Mouse (Mus musculus) CH12.LX (cell line): Measurements from ENCODE around the gene Tarbp1. TPM values are rescaled to one million over a fixed set of nuclear protein-coding genes. Genes with fewer than 3 reads are reported as not detected.

Experiments used
- DNase-seq: peaks from one replicate; pipeline ENCODE4 v3.0.0-alpha.2; 2013; ENCODE audit errors: extremely low read depth
- H3K27ac ChIP-seq: 2 replicates; pipeline ENCODE4 v1.5.1; 2012; ENCODE audit warnings: low read depth, mild to moderate bottlenecking, control low read depth, moderate library complexity; ENCODE audit not compliant: insufficient read depth
- H3K27me3 ChIP-seq: replicated peaks from 2 replicates; pipeline ENCODE3; 2012; ENCODE audit warnings: inconsistent platforms
- H3K36me3 ChIP-seq, 2 experiments: replicated peaks in 1 of 2; 2 replicates each; pipeline versions ENCODE3 to v1.6.1; 2012; ENCODE audit warnings: inconsistent platforms in 1 of 2, low read length in 1 of 2, mild to moderate bottlenecking in 1 of 2, mixed read lengths in 1 of 2, moderate library complexity in 1 of 2; ENCODE audit not compliant: control insufficient read depth in 1 of 2, insufficient read depth in 1 of 2
- H3K4me1 ChIP-seq, 2 experiments: 2 replicates each; pipeline ENCODE4 v1.6.1; 2012; ENCODE audit warnings: inconsistent platforms in 1 of 2, moderate library complexity in 1 of 2; ENCODE audit not compliant: insufficient read depth in 2 of 2, control insufficient read depth in 1 of 2
- H3K4me2 ChIP-seq: 2 replicates; pipeline ENCODE4 v1.6.1; 2012; ENCODE audit warnings: low read depth, mild to moderate bottlenecking, control low read depth; ENCODE audit not compliant: poor library complexity, insufficient read depth, severe bottlenecking
- H3K4me3 ChIP-seq, 3 experiments: fragments of 150-350 bp in 1 of 3; sonication (generic) in 1 of 3; replicated peaks in 1 of 3; 2 replicates each; pipeline versions ENCODE3 to v1.5.1; 2011 to 2012; ENCODE audit warnings: low read depth in 2 of 3, low read length in 2 of 3, mild to moderate bottlenecking in 2 of 3, moderate library complexity in 2 of 3, control low read depth in 1 of 3, improper control_type of control experiment in 1 of 3, inconsistent platforms in 1 of 3, mixed read lengths in 1 of 3; ENCODE audit not compliant: poor library complexity in 1 of 3
- H3K79me2 ChIP-seq: replicated peaks from 2 replicates; pipeline ENCODE4 v1.6.1; 2012; ENCODE audit warnings: mild to moderate bottlenecking, moderate library complexity; ENCODE audit not compliant: control insufficient read depth, poor library complexity, insufficient read depth, severe bottlenecking; ENCODE audit errors: extremely low read depth
- H3K9ac ChIP-seq: 2 replicates; pipeline ENCODE4 v1.6.1; 2012; ENCODE audit warnings: low read depth, mild to moderate bottlenecking, control low read depth, moderate library complexity; ENCODE audit not compliant: insufficient read depth
- H3K9me3 ChIP-seq: replicated peaks from 2 replicates; pipeline ENCODE3; 2012; ENCODE audit warnings: low read length, inconsistent platforms, mixed read lengths
- BHLHE40 ChIP-seq: IDR thresholded peaks from 2 replicates; pipeline ENCODE4 v1.6.1; 2011; ENCODE audit warnings: mild to moderate bottlenecking, low read depth, low read length, improper control_type of control experiment
- CTCF ChIP-seq, 2 experiments: IDR thresholded peaks in 1 of 2; conservative IDR thresholded peaks in 1 of 2; 2 replicates each; pipeline ENCODE4 v1.5.1; 2011 to 2012; ENCODE audit warnings: low read depth in 2 of 2, low read length in 2 of 2, improper control_type of control experiment in 1 of 2, inconsistent platforms in 1 of 2, mild to moderate bottlenecking in 1 of 2, moderate library complexity in 1 of 2
- E2F4 ChIP-seq: IDR thresholded peaks from 2 replicates; pipeline ENCODE4 v1.6.1; 2011; ENCODE audit warnings: low read depth, low read length, improper control_type of control experiment; ENCODE audit not compliant: insufficient replicate concordance
- ELF1 ChIP-seq: IDR thresholded peaks from 2 replicates; pipeline ENCODE4 v1.6.1; 2014; ENCODE audit warnings: low read depth, mild to moderate bottlenecking, inconsistent platforms, low read length, improper control_type of control experiment
- EP300 ChIP-seq: IDR thresholded peaks from 2 replicates; pipeline ENCODE4 v1.6.1; 2011; ENCODE audit warnings: low read length, improper control_type of control experiment
- GABPA ChIP-seq: IDR thresholded peaks from 2 replicates; pipeline ENCODE4 v1.6.1; 2012; ENCODE audit warnings: low read depth, low read length, improper control_type of control experiment, inconsistent platforms; ENCODE audit not compliant: insufficient replicate concordance
- IRF4 ChIP-seq: IDR thresholded peaks from 2 replicates; pipeline ENCODE4 v1.6.1; 2014; ENCODE audit warnings: low read depth, mild to moderate bottlenecking, inconsistent platforms, low read length, improper control_type of control experiment
- JUN ChIP-seq: IDR thresholded peaks from 2 replicates; pipeline ENCODE4 v1.6.1; 2011; ENCODE audit warnings: low read depth, mild to moderate bottlenecking, low read length, improper control_type of control experiment, moderate library complexity; ENCODE audit not compliant: insufficient read depth
- JUND ChIP-seq: conservative IDR thresholded peaks from 2 replicates; pipeline ENCODE4 v1.6.1; 2011; ENCODE audit warnings: low read depth, low read length, improper control_type of control experiment
- KAT2A ChIP-seq: IDR thresholded peaks from 2 replicates; pipeline ENCODE4 v1.6.1; 2012; ENCODE audit warnings: low read length, improper control_type of control experiment, inconsistent platforms; ENCODE audit not compliant: insufficient replicate concordance
- MAFK ChIP-seq: IDR thresholded peaks from 2 replicates; pipeline ENCODE4 v1.6.1; 2011; ENCODE audit warnings: low read length, improper control_type of control experiment; ENCODE audit not compliant: insufficient replicate concordance
- MAX ChIP-seq: IDR thresholded peaks from 2 replicates; pipeline ENCODE4 v1.6.1; 2011; ENCODE audit warnings: low read length, improper control_type of control experiment
- MAZ ChIP-seq: IDR thresholded peaks from 2 replicates; pipeline ENCODE4 v1.6.1; 2012; ENCODE audit warnings: low read depth, mild to moderate bottlenecking, inconsistent platforms, low read length, improper control_type of control experiment, moderate library complexity
- MEF2A ChIP-seq: IDR thresholded peaks from 2 replicates; pipeline ENCODE4 v1.6.1; 2014; ENCODE audit warnings: low read depth, mild to moderate bottlenecking, inconsistent platforms, low read length, improper control_type of control experiment, borderline replicate concordance
- MXI1 ChIP-seq: IDR thresholded peaks from 2 replicates; pipeline ENCODE4 v1.6.1; 2011; ENCODE audit warnings: mild to moderate bottlenecking, low read depth, low read length, improper control_type of control experiment
- MYC ChIP-seq: IDR thresholded peaks from 2 replicates; pipeline ENCODE4 v1.6.1; 2011; ENCODE audit warnings: low read depth, mild to moderate bottlenecking, improper control_type of control experiment, low read length
- NRF1 ChIP-seq: IDR thresholded peaks from 2 replicates; pipeline ENCODE4 v1.6.1; 2014; ENCODE audit warnings: low read depth, mild to moderate bottlenecking, inconsistent platforms, low read length, improper control_type of control experiment, moderate library complexity
- PAX5 ChIP-seq: IDR thresholded peaks from 2 replicates; pipeline ENCODE4 v1.6.1; 2012; ENCODE audit warnings: low read length, inconsistent platforms, mixed read lengths
- POLR2AphosphoS2 ChIP-seq: IDR thresholded peaks from 2 replicates; pipeline ENCODE4 v1.6.1; 2011; ENCODE audit warnings: low read depth, low read length, improper control_type of control experiment
- RAD21 ChIP-seq: IDR thresholded peaks from 2 replicates; pipeline ENCODE4 v1.6.1; 2011; ENCODE audit warnings: low read depth, mild to moderate bottlenecking, low read length, improper control_type of control experiment, moderate library complexity
- RCOR1 ChIP-seq: conservative IDR thresholded peaks from 2 replicates; pipeline ENCODE4 v1.6.1; 2012; ENCODE audit warnings: low read depth, mild to moderate bottlenecking, inconsistent platforms, low read length, improper control_type of control experiment
- SIN3A ChIP-seq: IDR thresholded peaks from 2 replicates; pipeline ENCODE4 v1.6.1; 2012; ENCODE audit warnings: low read length, improper control_type of control experiment, inconsistent platforms
- SMC3 ChIP-seq: IDR thresholded peaks from 2 replicates; pipeline ENCODE4 v1.6.1; 2011; ENCODE audit warnings: low read depth, low read length, improper control_type of control experiment
- TBP ChIP-seq: conservative IDR thresholded peaks from 2 replicates; pipeline ENCODE4 v1.6.1; 2011; ENCODE audit warnings: low read depth, low read length, improper control_type of control experiment
- TCF12 ChIP-seq: IDR thresholded peaks from 2 replicates; pipeline ENCODE4 v1.6.1; 2014; ENCODE audit warnings: low read depth, mild to moderate bottlenecking, inconsistent platforms, low read length, improper control_type of control experiment
- UBTF ChIP-seq: IDR thresholded peaks from 2 replicates; pipeline ENCODE4 v1.6.1; 2012; ENCODE audit warnings: low read depth, mild to moderate bottlenecking, inconsistent platforms, low read length, improper control_type of control experiment, moderate library complexity
- ZC3H11A ChIP-seq: IDR thresholded peaks from 2 replicates; pipeline ENCODE4 v1.6.1; 2012; ENCODE audit warnings: low read depth, mild to moderate bottlenecking, inconsistent platforms, low read length, improper control_type of control experiment
- ZMIZ1 ChIP-seq: IDR thresholded peaks from 2 replicates; pipeline ENCODE4 v1.6.1; 2012; ENCODE audit warnings: low read depth, mild to moderate bottlenecking, inconsistent platforms, low read length, improper control_type of control experiment
- ZNF384 ChIP-seq: IDR thresholded peaks from 2 replicates; pipeline ENCODE4 v1.6.1; 2012; ENCODE audit warnings: low read depth, low read length, improper control_type of control experiment, inconsistent platforms
- dilution Hi-C: fragments of 300-500 bp; cut with MboI; formaldehyde crosslinking; loops from 2 replicates; pipeline ENCODE4 v1.14.3; 2020; ENCODE audit warnings: low sequenced_read_pairs; ENCODE audit not compliant: extremely low pct_unique_long_range_greater_than_20kb, extremely low pct_ligation_motif_present
- in situ Hi-C: fragments of 300-500 bp; cut with MboI; formaldehyde crosslinking; loops from 3 replicates; pipeline ENCODE4 v1.14.3; 2019; ENCODE audit warnings: low sequenced_read_pairs, low pct_ligation_motif_present, low pct_unique_long_range_greater_than_20kb, mixed read lengths
- polyA plus RNA-seq: library from polyadenylated mRNA; unstranded; fragments of >175 nt; gene quantifications from 2 replicates; pipeline ENCODE4 v1.2.1, GENCODE M21; 2012; ENCODE audit warnings: low read depth; ENCODE audit not compliant: insufficient read length
- total RNA-seq, 2 experiments: library from RNA; depleted of rRNA; stranded (reverse); fragments of 300-350 nt in 1 of 2; fragments of >200 nt in 1 of 2; gene quantifications; 2 replicates each; pipeline ENCODE4 v1.2.3; 2012 to 2014

Gene Tarbp1
- total and polyA plus RNA-seq, 3 experiments: 10.3 to 10.7 (median 10.4) TPM

DNA sequence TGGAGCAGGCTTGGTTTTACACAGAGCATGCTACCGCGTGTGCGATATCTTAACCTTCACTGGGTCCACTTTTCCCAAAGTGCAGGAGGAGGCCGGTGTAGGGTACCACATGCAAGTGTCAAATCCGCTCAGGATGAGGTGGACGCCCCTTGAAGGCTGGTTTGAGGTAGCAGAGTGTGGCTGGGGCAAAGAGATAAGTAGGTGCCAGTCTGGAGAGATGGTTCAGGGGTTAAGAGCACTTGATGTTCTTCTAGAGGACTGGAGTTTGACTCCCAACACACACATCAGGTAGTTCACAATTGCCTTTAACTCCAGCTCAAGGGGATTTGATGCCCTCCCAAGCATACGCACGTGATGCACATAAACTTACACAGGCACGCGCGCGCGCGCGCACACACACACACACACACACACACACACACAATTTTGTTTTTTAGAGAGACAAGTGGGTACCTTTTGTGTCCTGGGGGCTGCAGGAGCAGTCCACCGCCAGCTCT is 1.0 kb downstream of the Tarbp1 start:
- peak overlapping the region; percentile 78 to 95 (median 95) for H3K4me3 ChIP-seq
- peaks cover 0 to 17% of the 10 kb centered on the region in 2 experiments; a peak in 3 of 4 replicates for H3K4me1 ChIP-seq
- no peak for DNase-seq
- in situ Hi-C loops: loop anchor here (10.0 kb wide), 1 partner anchor 209 kb away; no protein-coding TSS in a partner anchor
- H3K27me3 ChIP-seq: peaks cover 3% of the 10 kb centered on the region
- H3K79me2 ChIP-seq: peaks cover 21% of the 10 kb centered on the region
- H3K4me2 ChIP-seq: peak overlapping the region; percentile 97
- no peaks in the 10 kb centered on the region for H3K9me3 ChIP-seq
- dilution Hi-C loops: no loop called here
- peak overlapping the region; percentile 49; the same call in 1 of the 2 replicates for H3K9ac ChIP-seq
- peaks cover 13 to 23% of the 10 kb centered on the region in 2 experiments for H3K36me3 ChIP-seq
- no peak overlapping the region for H3K27ac ChIP-seq
- TF ChIP-seq ZC3H11A (no peak), MAFK (no peak), MAX (no peak; the same call in 1 of the 2 replicates), TCF12 (no peak), RCOR1 (no peak), PAX5 (no peak), BHLHE40 (peak; percentile 87), MXI1 (peak; percentile 72), JUND (no peak), JUN (no peak), SMC3 (no peak), TBP (no peak), E2F4 (no peak), KAT2A (no peak), IRF4 (no peak), ZNF384 (no peak), ELF1 (no peak), CTCF (conservative IDR thresholded peaks at IDR 0.05 in 1 of 2, IDR thresholded peaks at IDR 0.05 in 1 of 2; ENCODE audit: low read depth in 2 of 2, low read length in 2 of 2) (no peak), MEF2A (no peak), MAZ (no peak), RAD21 (no peak), SIN3A (peak; percentile 12; the same call in 1 of the 2 replicates), UBTF (no peak), MYC (peak; percentile 47; the same call in 1 of the 2 replicates), NRF1 (no peak), EP300 (no peak), POLR2AphosphoS2 (no peak), ZMIZ1 (no peak), GABPA (no peak)
- TF ChIP-seq, all 38 proteins: peak for 4
